Mouse (Mus musculus) ES-E14 (cell line): ENCODE measurements around the gene Gpc6.

Source experiments
- HCFC1 ChIP-seq: IDR thresholded peaks from 2 replicates; pipeline ENCODE4 v1.6.1; 2012; ENCODE audit warnings: low read length, inconsistent platforms, borderline replicate concordance; ENCODE audit not compliant: insufficient read depth
- ZC3H11A ChIP-seq: IDR thresholded peaks from 2 replicates; pipeline ENCODE4 v1.6.1; 2012; ENCODE audit warnings: low read depth, mild to moderate bottlenecking, inconsistent platforms, low read length, borderline replicate concordance
- ZNF384 ChIP-seq: IDR thresholded peaks from 2 replicates; pipeline ENCODE4 v1.6.1; 2012; ENCODE audit warnings: low read depth, low read length, inconsistent platforms

- TF ChIP-seq HCFC1: no peak
- no peak for TF ChIP-seq ZNF384
- no peak for TF ChIP-seq ZC3H11A
These were observed 56.6 kb downstream of the Gpc6 start for GRCm38 (mm10) chr14:116981711-116982110.
